Mouse (Mus musculus) R1 (cell line): ENCODE results near the gene Arl3.
A peak's percentile ranks its signal among the peaks of the same experiment; 100 is the strongest.

ENCODE experiments used
- DNase-seq: peaks from one replicate; pipeline ENCODE4 v3.0.0-alpha.2; 2018; ENCODE audit warnings: low read depth, low spot score

Gene Arl3

GRCm38 (mm10) chr19:46517529-46518351, 55.3 kb downstream of the Arl3 start:
- DNase-seq: no peak

- DNase-seq: no peak
Observed at GRCm38 (mm10) chr19:46516667-46517528, 56.1 kb downstream of the Arl3 start.

GRCm38 (mm10) chr19:46515287-46515821, 57.6 kb downstream of the Arl3 start:
- no peak for DNase-seq

- no peak for DNase-seq
Observed at GRCm38 (mm10) chr19:46514387-46514786, 58.6 kb downstream of the Arl3 start.

GRCm38 (mm10) chr19:46511263-46511662, 61.7 kb downstream of the Arl3 start:
- no peak for DNase-seq

GRCm38 (mm10) chr19:46510824-46511223, 62.2 kb downstream of the Arl3 start:
- DNase-seq: peak; percentile 89

GRCm38 (mm10) chr19:46510401-46510800, 62.6 kb downstream of the Arl3 start:
- DNase-seq: no peak

- DNase-seq: no peak
Observed at GRCm38 (mm10) chr19:46509736-46510135, 63.3 kb downstream of the Arl3 start.

- no peak for DNase-seq
Observed at GRCm38 (mm10) chr19:46509202-46509601, 63.8 kb downstream of the Arl3 start.

- DNase-seq: no peak
Observed at GRCm38 (mm10) chr19:46508738-46509137, 64.3 kb downstream of the Arl3 start.

GRCm38 (mm10) chr19:46507806-46508205, 65.2 kb downstream of the Arl3 start:
- no peak for DNase-seq

GRCm38 (mm10) chr19:46507181-46507581, 65.8 kb downstream of the Arl3 start:
- no peak for DNase-seq

GRCm38 (mm10) chr19:46506372-46506717, 66.7 kb downstream of the Arl3 start:
- DNase-seq: no peak

- DNase-seq: no peak
Observed at GRCm38 (mm10) chr19:46505646-46506371, 67.2 kb downstream of the Arl3 start.

GRCm38 (mm10) chr19:46504822-46505417, 68.1 kb downstream of the Arl3 start:
- no peak for DNase-seq

GRCm38 (mm10) chr19:46504085-46504552, 68.9 kb downstream of the Arl3 start:
- peak; percentile 92 for DNase-seq

GRCm38 (mm10) chr19:46503351-46504084, 69.5 kb downstream of the Arl3 start:
- peak; percentile 96 for DNase-seq

GRCm38 (mm10) chr19:46502471-46503166, 70.4 kb downstream of the Arl3 start:
- peak; percentile 77 for DNase-seq

GRCm38 (mm10) chr19:46502069-46502455, 70.9 kb downstream of the Arl3 start:
- DNase-seq: peak; percentile 60
